Mouse (Mus musculus) cortical plate, adult 2 months (tissue): ENCODE data around the gene Pi4kb. TPM values are rescaled to one million over a fixed set of nuclear protein-coding genes. Genes with fewer than 3 reads are reported as not detected.
"Not testable (repeated sequence)": the region's sequence is repeated elsewhere in the genome, so short reads cannot be mapped to it uniquely, and the experiment has no call there.

Experiments used
- H3K27ac ChIP-seq: fragments of 200-500 bp; 2 replicates; pipeline ENCODE4 v1.5.1; 2012; ENCODE audit warnings: low read length, control low read depth, inconsistent platforms; ENCODE audit not compliant: insufficient read depth
- H3K4me1 ChIP-seq: fragments of 200-500 bp; 2 replicates; pipeline ENCODE4 v1.6.1; 2011; ENCODE audit warnings: low read length; ENCODE audit not compliant: control insufficient read depth, insufficient read depth
- H3K4me3 ChIP-seq: fragments of 200-500 bp; 2 replicates; pipeline ENCODE4 v1.5.1; 2011; ENCODE audit warnings: mild to moderate bottlenecking, low read length, control low read depth; ENCODE audit not compliant: insufficient read depth
- CTCF ChIP-seq: fragments of 200-500 bp; IDR thresholded peaks from 2 replicates; pipeline ENCODE4 v1.5.1; 2011; ENCODE audit warnings: mild to moderate bottlenecking, control low read depth, low read length; ENCODE audit not compliant: insufficient read depth; ENCODE audit errors: extremely low read depth
- POLR2A ChIP-seq: fragments of 200-500 bp; IDR thresholded peaks from 2 replicates; pipeline ENCODE4 v1.6.1; 2011; ENCODE audit warnings: mild to moderate bottlenecking, low read length, control low read depth; ENCODE audit not compliant: insufficient read depth; ENCODE audit errors: extremely low read depth
- polyA plus RNA-seq: library from polyadenylated mRNA; depleted of rRNA; stranded (reverse); fragments of >200 nt; gene quantifications from 2 replicates; pipeline ENCODE4 v1.2.3, GENCODE M21; 2012; rRNA removed

The Pi4kb gene
- polyA plus RNA-seq = 56.6 and 61.4 TPM in 2 replicates

GRCm38 (mm10) chr3:94974528-94975422, at the start of gene Pi4kb:
Pi4kb (plus strand) TSS chr3:94974731.
- Histone ChIP-seq H3K27ac (peak within 1 kb of the TSS; percentile 90), H3K4me3 (peak within 1 kb of the TSS; percentile 64), H3K4me1 (no peaks in the 10 kb centered on the region)
- TF ChIP-seq CTCF (no peak), POLR2A (peak; percentile 69)

- not testable (repeated sequence) for H3K4me3 ChIP-seq, H3K27ac ChIP-seq, H3K4me1 ChIP-seq
These were observed 48.2 kb upstream of the Pi4kb start for GRCm38 (mm10) chr3:94926301-94926736.

- H3K4me1 ChIP-seq, H3K27ac ChIP-seq: not testable (repeated sequence)
These were observed 45.6 kb upstream of the Pi4kb start for GRCm38 (mm10) chr3:94928979-94929378.

DNA sequence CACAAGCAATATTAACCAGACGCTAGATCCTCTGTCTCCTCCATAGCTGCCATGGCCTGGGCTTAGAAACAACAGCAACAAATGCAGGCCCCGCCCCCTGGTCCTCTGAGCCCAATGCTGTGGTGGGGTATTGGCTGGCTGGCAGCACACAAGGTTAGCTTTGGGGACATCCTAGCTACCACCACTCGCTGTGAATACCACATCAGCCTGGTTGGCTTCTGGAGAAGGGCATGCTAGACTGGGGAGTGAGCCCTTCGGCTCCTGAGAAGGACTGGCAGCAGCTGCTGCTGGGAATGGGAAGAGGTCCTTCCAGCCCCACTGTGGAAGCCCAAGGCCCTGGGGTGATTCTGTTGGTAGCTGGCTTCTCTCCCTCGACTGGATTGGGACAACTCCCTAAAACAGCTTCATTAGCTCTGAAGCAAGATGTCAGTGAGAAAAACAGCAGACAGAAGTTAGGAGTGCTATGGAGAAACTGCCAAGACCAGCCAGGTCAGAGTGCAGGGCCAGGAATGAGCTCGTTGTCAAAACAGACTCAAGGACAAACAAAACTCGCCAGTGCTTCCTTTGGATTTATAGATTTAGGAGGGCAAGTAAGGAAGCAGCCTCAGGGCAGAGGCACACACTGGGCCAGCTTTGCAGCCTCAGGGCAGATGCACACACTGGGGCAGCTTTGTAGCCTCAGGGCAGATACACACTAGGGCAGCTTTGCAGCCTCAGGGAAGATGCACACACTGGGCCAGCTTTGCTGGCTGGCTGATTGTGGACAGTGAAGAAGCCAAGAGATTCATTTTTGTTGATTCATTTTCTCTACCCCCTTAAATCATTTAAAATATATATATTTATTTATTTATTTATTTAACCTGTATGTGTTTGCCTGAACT, 43.9 kb upstream of the Pi4kb start:
- not testable (repeated sequence) for H3K4me3 ChIP-seq, H3K27ac ChIP-seq, H3K4me1 ChIP-seq

More at GRCm38 (mm10) chr3:94928979-94929378, 45.6 kb upstream of the Pi4kb start:
- not testable (repeated sequence) for H3K4me3 ChIP-seq

- not testable (repeated sequence) for H3K4me3 ChIP-seq, H3K4me1 ChIP-seq, H3K27ac ChIP-seq
These were observed 43.0 kb upstream of the Pi4kb start for GRCm38 (mm10) chr3:94931427-94932082.

GRCm38 (mm10) chr3:94932279-94932678, 42.3 kb upstream of the Pi4kb start:
- H3K27ac ChIP-seq, H3K4me3 ChIP-seq, H3K4me1 ChIP-seq: not testable (repeated sequence)

DNA sequence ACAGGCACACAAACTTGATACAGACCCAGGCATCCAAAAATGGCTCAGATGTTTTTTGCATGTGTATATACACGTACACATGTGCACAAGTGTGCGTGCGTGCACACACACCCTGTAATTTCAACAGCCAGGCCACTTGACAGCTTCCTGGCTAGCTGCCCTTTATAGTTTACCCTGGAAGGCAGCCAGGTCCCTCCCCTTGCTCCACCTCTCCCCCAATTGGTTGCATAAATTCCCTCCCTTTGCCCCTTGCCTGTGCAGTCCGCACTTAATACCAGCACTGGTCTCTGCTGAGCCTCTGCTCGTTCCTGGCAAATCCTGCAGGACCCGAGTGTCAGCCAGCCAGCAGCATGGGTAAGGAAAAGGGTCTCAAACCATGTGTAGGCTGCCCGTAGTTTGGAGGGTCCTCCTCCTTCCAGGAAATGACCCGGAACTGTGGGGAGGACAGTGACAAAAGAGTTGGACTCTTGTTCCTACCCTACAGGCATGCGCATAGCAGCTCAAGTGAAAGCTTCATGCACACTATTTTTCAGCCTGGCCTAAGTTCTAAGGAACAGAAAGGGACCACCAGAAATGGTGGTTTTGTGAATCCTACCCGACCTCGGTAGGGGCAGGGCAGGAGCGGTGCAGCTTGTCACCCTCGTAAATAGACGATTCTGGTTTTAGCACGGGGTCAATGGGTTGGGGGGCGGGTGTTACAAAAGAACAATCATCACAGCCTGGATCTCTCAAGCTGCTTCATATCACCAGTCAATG, 41.5 kb upstream of the Pi4kb start, which contains the start of gene Selenbp1:
Selenbp1 (plus strand) TSS at position 248 of the 756 bp plus-strand sequence.
- H3K27ac ChIP-seq = peak within 1 kb of the TSS; percentile 84
- H3K4me1 ChIP-seq = no peaks in the 10 kb centered on the region
- H3K4me3 ChIP-seq = peak within 1 kb of the TSS; percentile 33
- TF ChIP-seq CTCF (no peak), POLR2A (peak; percentile 77; the same call in 1 of the 2 replicates)

DNA sequence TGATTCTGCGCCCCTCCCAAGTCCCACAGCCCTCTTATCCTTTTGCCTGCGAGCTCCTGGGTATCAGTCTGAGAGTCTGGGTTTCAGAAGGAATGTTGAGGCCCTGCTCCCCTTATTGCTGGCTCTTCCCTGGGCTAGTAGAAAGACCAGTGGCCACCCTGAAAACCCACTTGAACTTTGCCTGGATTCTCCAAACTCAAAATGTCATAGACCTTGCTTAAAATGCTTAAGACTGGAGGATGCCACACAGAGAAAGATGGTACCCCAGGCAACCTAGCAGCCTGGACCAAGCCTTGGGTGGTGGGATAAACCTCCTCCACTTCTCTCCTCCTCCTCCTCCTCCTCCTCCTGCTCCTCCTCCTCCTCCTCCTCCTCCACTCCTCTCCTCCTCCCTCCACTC, 40.9 kb upstream of the Pi4kb start:
- not testable (repeated sequence) for H3K4me1 ChIP-seq, H3K27ac ChIP-seq

DNA sequence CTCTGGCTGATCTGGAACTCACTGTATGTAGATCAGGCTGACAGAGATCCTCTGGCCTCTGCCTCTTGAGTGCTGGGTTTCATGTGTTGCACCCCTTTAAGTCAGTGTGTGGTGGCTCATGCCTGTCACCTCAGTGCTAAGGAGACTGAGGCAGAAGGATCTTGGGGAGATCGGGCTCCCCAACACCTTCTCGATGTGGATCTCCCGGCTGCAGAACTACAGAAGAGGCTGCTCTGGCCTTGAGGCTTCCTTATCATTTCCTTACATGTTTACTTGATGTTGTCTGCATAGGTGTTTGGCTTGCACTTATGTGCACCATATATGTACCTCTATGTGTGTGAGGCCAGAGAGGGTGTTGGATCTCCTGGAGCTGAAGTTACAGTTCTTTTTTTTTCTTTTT, 40.0 kb upstream of the Pi4kb start:
- not testable (repeated sequence) for H3K27ac ChIP-seq, H3K4me3 ChIP-seq, H3K4me1 ChIP-seq

More for the DNA sequence above, 40.9 kb upstream of the Pi4kb start:
- H3K4me3 ChIP-seq = not testable (repeated sequence)

GRCm38 (mm10) chr3:94935332-94935731, 39.2 kb upstream of the Pi4kb start:
- H3K27ac ChIP-seq, H3K4me3 ChIP-seq, H3K4me1 ChIP-seq: not testable (repeated sequence)

- not testable (repeated sequence) for H3K4me3 ChIP-seq, H3K27ac ChIP-seq, H3K4me1 ChIP-seq
These were observed 38.4 kb upstream of the Pi4kb start for GRCm38 (mm10) chr3:94936147-94936546.

DNA sequence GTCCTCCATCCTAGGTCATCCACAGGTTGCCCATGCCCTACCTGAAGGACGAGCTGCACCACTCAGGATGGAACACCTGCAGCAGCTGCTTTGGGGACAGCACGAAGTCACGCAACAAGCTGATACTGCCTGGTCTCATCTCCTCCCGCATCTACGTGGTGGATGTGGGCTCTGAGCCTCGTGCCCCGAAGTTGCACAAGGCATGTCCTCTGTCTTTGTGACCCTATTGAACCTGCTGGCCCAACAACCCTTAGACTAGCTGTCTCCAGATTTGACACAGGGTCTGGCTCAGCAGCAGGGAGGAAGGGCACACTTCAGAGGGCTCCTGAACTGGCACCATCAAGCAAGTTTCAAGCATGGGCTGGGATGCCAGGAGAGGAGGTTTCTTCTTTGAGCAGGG, 37.3 kb upstream of the Pi4kb start:
- not testable (repeated sequence) for H3K4me1 ChIP-seq, H3K27ac ChIP-seq, H3K4me3 ChIP-seq

GRCm38 (mm10) chr3:94940033-94940432, 34.5 kb upstream of the Pi4kb start:
- H3K27ac ChIP-seq, H3K4me3 ChIP-seq, H3K4me1 ChIP-seq: not testable (repeated sequence)
